Mouse (Mus musculus) testis, adult 2 months (tissue): Measurements from ENCODE around the gene Olfr1431.
"Not testable (repeated sequence)": the region's sequence is repeated elsewhere in the genome, so short reads cannot be mapped to it uniquely, and the experiment has no call there.

ENCODE experiments used
- CTCF ChIP-seq: fragments of 200-500 bp; IDR thresholded peaks from 2 replicates; pipeline ENCODE4 v1.5.1; 2012; ENCODE audit warnings: low read depth, mild to moderate bottlenecking, inconsistent platforms, low read length, moderate library complexity; ENCODE audit not compliant: control insufficient read depth, insufficient read depth, insufficient replicate concordance
- POLR2A ChIP-seq: fragments of 200-500 bp; IDR thresholded peaks from 2 replicates; pipeline ENCODE4 v1.6.1; 2012; ENCODE audit warnings: low read depth, mild to moderate bottlenecking, inconsistent platforms, low read length, moderate library complexity; ENCODE audit not compliant: control insufficient read depth

- TF ChIP-seq CTCF, POLR2A: not testable (repeated sequence)
These were observed 32.1 kb downstream of the Olfr1431 start, which contains the start of gene Olfr1432 for GRCm38 (mm10) chr19:12232496-12232895.
